Mouse (Mus musculus): Measurements from ENCODE around the gene Daam1.

The Daam1 gene

GRCm38 (mm10) chr12:72031171-72031570 lies 200.3 kb downstream of the Daam1 start:
- in situ Hi-C loops (cut with MboI; ENCODE audit: unreplicated experiment in 2 of 2), result no loop called here

GRCm38 (mm10) chr12:72031794-72032193 lies 200.9 kb downstream of the Daam1 start:
- in situ Hi-C loops (cut with MboI; ENCODE audit: unreplicated experiment in 2 of 2), result no loop called here

- in situ Hi-C loops (cut with MboI; ENCODE audit: unreplicated experiment in 2 of 2), result no loop called here
These were observed 205.3 kb downstream of the Daam1 start for GRCm38 (mm10) chr12:72036097-72036661.

- in situ Hi-C loops (cut with MboI; ENCODE audit: unreplicated experiment in 2 of 2), result no loop called here
These were observed 206.2 kb downstream of the Daam1 start for GRCm38 (mm10) chr12:72037049-72037448.

- in situ Hi-C loops (cut with MboI; ENCODE audit: unreplicated experiment in 2 of 2), result no loop called here
These were observed 208.0 kb downstream of the Daam1 start for GRCm38 (mm10) chr12:72038866-72039265.

GRCm38 (mm10) chr12:72039501-72039900 lies 208.6 kb downstream of the Daam1 start:
- in situ Hi-C loops (cut with MboI; ENCODE audit: unreplicated experiment in 2 of 2), result no loop called here

GRCm38 (mm10) chr12:72041238-72041637 lies 210.4 kb downstream of the Daam1 start:
- in situ Hi-C loops (cut with MboI; ENCODE audit: unreplicated experiment in 2 of 2), result no loop called here
